Mouse (Mus musculus) midbrain, embryonic 15.5 days (tissue): ENCODE measurements around the gene Pcx. TPM values are rescaled to one million over a fixed set of nuclear protein-coding genes. Genes with fewer than 3 reads are reported as not detected.
A peak's percentile ranks its signal among the peaks of the same experiment; 100 is the strongest.

Experiments
- ATAC-seq: fragments of 200-750 bp; cut with Nextera tagmentation; replicated peaks from 2 replicates; pipeline ENCODE4 v1.8.0; 2017; ENCODE audit warnings: moderate TSS enrichment
- H3K27ac ChIP-seq: fragments of 300-500 bp; sonication (generic); 2 replicates; pipeline ENCODE4 v1.5.1; 2015; ENCODE audit warnings: mild to moderate bottlenecking, inconsistent platforms
- H3K27me3 ChIP-seq: fragments of 300-500 bp; sonication (generic); replicated peaks from 2 replicates; pipeline ENCODE4 v1.6.1; 2015; ENCODE audit warnings: inconsistent platforms
- H3K36me3 ChIP-seq: fragments of 300-500 bp; sonication (generic); replicated peaks from 2 replicates; pipeline ENCODE4 v1.6.1; 2015; ENCODE audit warnings: inconsistent platforms
- H3K4me1 ChIP-seq: fragments of 300-500 bp; sonication (generic); 2 replicates; pipeline ENCODE4 v1.6.1; 2015; ENCODE audit warnings: inconsistent platforms
- H3K4me2 ChIP-seq: fragments of 300-500 bp; sonication (generic); 2 replicates; pipeline ENCODE4 v1.6.1; 2015; ENCODE audit warnings: inconsistent platforms, mild to moderate bottlenecking, moderate library complexity
- H3K4me3 ChIP-seq: fragments of 300-500 bp; sonication (generic); 2 replicates; pipeline ENCODE4 v1.5.1; 2015; ENCODE audit warnings: mild to moderate bottlenecking, inconsistent platforms
- H3K9ac ChIP-seq: fragments of 300-500 bp; sonication (generic); 2 replicates; pipeline ENCODE4 v1.6.1; 2015; ENCODE audit warnings: mild to moderate bottlenecking, inconsistent platforms
- H3K9me3 ChIP-seq: fragments of 300-500 bp; sonication (generic); 2 replicates; pipeline ENCODE4 v1.6.1; 2016; ENCODE audit warnings: inconsistent platforms
- WGBS: fragments of 180-500 bp; shearing (Covaris S2); methylation state at CpG from one replicate; pipeline ENCODE4 v1.1.7; 2015; ENCODE audit warnings: mixed read lengths; 5-methylcytosine and 5-hydroxymethylcytosine counted together
- polyA plus RNA-seq: library from polyadenylated mRNA; unstranded; fragments of >200 nt; fragmentation: Nextera tagmentation; extraction: Ambion mirVana; gene quantifications from 2 replicates; pipeline ENCODE4 v1.2.1, GENCODE M21; 2015

Pcx gene
- polyA plus RNA-seq, 1 experiment from 2014 or later: 26.6 TPM

DNA sequence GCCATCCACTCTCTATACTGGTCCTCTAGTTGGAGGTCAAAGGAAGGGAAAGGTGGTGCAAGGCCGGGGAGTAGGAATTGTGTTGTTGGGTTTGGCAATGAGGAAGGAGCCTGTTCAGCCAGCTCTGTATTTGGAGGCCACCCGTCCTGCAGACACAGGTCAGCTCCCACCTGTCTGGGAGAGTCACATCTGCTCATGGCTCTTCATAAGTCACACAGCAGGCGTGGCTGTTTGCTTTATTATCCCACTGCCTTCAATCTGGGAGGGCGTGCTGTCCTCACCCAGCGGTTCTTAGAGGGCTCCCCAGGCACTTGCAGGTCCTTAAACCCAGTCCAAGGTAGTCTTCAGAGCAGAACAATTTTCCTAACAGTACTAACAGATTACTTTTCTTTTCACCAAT, 49.9 kb downstream of the Pcx start:
- no peaks in the 10 kb centered on the region for H3K9me3 ChIP-seq
- H3K9ac ChIP-seq: no peak overlapping the region
- H3K4me1 ChIP-seq: peaks cover 6% of the 10 kb centered on the region; the same call in 1 of the 2 replicates
- 81% methylated on average over 5 of the region's 5 CpGs for WGBS
- peak overlapping the region; percentile 13; the same call in 1 of the 2 replicates for H3K27ac ChIP-seq
- no peaks in the 10 kb centered on the region for H3K27me3 ChIP-seq
- H3K4me3 ChIP-seq: no peak overlapping the region
- H3K4me2 ChIP-seq: no peak overlapping the region
- H3K36me3 ChIP-seq: no peaks in the 10 kb centered on the region
- no peak for ATAC-seq

DNA sequence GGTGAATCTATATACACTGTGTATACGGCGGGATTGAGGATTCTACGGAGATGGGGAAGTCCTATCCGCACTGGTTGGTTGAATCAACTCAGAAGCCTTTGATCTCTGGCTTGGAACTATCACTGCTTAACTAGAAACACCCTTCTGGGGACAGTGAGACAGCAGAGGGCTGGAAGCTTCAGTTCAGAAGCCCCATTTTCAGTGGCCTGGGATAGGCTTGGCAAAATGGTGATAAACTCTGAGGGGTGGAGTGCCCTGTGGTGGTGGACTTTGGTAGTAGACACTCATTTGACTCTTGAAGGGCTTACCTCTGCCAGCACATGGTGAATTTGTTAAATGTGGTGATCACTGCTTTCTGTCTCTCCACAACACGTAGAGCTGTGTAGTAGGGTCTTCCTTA, 55.4 kb downstream of the Pcx start:
- WGBS: 86% methylated on average over 5 of the region's 5 CpGs
- H3K4me3 ChIP-seq: no peak overlapping the region
- H3K27ac ChIP-seq: no peak overlapping the region
- no peak for ATAC-seq
- H3K27me3 ChIP-seq: no peaks in the 10 kb centered on the region
- H3K9ac ChIP-seq: no peak overlapping the region
- no peaks in the 10 kb centered on the region for H3K9me3 ChIP-seq
- H3K36me3 ChIP-seq: no peaks in the 10 kb centered on the region
- H3K4me2 ChIP-seq: no peak overlapping the region
- no peaks in the 10 kb centered on the region for H3K4me1 ChIP-seq

DNA sequence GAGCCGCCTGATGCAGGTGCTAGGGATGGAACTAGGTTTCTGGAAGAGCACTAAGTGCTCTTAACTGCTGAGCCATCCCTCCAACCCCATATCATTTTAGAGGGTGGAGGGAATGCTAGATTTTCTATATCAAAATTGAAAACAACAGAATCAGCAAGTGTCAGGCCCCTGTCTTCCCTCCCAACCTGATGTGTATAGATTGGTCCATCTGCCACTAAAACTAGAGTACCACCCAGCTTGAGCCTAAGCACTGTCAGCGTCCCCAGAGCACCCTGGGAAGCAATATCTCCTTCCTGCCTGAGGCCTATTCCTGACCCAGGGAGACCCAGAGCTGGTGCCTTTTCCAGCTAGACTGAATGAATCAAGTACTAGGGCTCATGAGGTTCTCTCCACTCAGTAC, 56.6 kb downstream of the Pcx start:
- H3K4me2 ChIP-seq: no peak overlapping the region
- H3K4me3 ChIP-seq: no peak overlapping the region
- no peak for ATAC-seq
- H3K4me1 ChIP-seq: no peaks in the 10 kb centered on the region
- no peak overlapping the region for H3K27ac ChIP-seq
- no peaks in the 10 kb centered on the region for H3K36me3 ChIP-seq
- H3K9me3 ChIP-seq: no peaks in the 10 kb centered on the region
- H3K9ac ChIP-seq: no peak overlapping the region
- WGBS: 87% methylated on average over 2 of the region's 2 CpGs
- no peaks in the 10 kb centered on the region for H3K27me3 ChIP-seq

DNA sequence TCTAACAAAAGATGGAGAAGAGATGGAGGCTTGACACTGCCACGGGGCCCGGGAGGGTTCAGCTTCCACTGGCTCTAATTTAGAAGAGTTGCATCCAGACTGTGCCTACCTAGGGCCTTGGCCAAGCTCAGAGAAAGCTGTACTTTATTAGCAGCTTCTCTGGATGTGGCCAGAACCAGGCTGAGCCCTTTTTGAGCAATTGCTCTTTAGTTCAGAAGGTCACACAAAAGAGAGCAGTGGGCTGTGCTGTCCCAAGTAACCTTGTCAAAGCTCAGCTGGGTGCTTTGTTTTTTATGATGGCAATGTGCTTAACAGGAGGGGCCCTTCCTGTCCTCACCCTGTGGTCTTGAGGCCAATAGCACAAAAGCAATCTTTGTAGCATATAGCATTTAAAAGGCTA, 57.4 kb downstream of the Pcx start:
- Histone ChIP-seq H3K27me3 (no peaks in the 10 kb centered on the region), H3K4me1 (no peaks in the 10 kb centered on the region), H3K4me3 (no peak overlapping the region), H3K9me3 (no peaks in the 10 kb centered on the region), H3K9ac (no peak overlapping the region), H3K4me2 (no peak overlapping the region), H3K27ac (no peak overlapping the region), H3K36me3 (no peaks in the 10 kb centered on the region)
- no peak for ATAC-seq
- whole genome bisulfite sequencing: 78% methylated on average over 2 of the region's 2 CpGs

DNA sequence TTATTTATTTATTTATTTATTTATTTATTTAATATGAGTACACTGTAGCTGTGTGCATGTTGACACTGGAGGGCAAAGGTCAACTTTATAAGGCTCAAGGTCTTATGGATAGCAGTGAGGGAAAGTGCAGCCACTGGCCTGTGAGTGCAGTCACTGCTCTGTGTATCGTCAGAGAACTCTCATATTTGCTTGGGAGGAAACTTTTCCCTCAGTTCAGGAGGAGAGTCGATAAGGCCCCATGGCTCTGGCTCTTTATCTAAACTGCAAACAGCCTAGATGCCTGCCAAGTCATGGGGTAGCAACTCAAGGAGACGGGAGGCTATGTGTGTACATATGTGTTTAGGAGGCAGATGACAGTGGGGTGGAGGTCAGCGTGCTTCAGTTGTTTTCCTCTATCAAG, 58.6 kb downstream of the Pcx start:
- no peak for ATAC-seq
- WGBS: 66% methylated on average over 4 of the region's 4 CpGs
- no peak overlapping the region for H3K9ac ChIP-seq

DNA sequence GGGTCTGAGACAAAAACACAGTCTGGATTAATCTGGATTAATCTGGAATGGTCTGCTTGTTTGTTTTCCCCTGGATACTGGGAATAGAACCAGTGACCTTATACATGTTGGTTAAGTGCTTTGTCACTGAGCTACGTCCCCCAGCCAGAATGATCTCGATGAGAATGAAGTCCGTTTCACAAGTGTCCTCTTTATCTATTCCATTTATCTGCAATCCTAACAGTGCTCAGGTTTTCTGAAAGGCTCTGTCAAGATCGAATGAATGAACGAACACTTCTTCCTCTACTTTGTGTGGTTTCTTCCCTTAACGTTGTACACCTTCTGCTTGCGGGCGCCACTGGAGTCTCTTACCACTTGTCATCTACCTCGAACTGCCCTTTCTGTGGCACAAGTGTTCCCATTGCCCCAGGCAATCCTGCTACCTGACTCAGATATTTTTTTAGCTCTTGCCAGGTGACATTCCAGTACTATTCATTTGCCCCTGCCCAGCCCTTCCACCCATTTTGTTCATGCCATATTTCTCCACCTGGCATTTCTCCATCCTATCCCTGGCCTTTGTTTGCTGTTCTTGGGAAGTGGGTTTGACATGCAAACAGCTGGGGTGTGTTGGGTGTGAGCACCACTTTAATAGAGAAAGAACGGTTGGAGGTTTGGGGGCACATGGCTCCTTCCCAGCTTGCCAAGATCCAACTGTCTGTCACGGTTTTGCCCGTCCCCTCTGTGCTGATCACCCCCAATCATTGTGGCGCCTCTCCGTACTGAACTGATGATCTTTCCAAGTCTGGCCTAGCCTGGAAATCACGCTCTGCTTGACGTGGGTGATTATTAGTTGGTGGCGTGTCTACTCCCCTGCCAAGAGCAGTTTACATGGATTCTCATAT, 59.3 kb downstream of the Pcx start:
- no peaks in the 10 kb centered on the region for H3K36me3 ChIP-seq
- whole genome bisulfite sequencing: 80% methylated on average over 17 of the region's 17 CpGs
- H3K9me3 ChIP-seq: no peaks in the 10 kb centered on the region
- H3K4me2 ChIP-seq: no peak overlapping the region
- H3K27me3 ChIP-seq: no peaks in the 10 kb centered on the region
- no peak for ATAC-seq
- no peaks in the 10 kb centered on the region for H3K4me1 ChIP-seq
- H3K9ac ChIP-seq: no peak overlapping the region
- H3K27ac ChIP-seq: no peak overlapping the region
- H3K4me3 ChIP-seq: no peak overlapping the region

More for the DNA sequence above, 58.6 kb downstream of the Pcx start:
- Histone ChIP-seq H3K27me3 (no peaks in the 10 kb centered on the region), H3K4me3 (no peak overlapping the region), H3K4me1 (no peaks in the 10 kb centered on the region), H3K27ac (no peak overlapping the region), H3K36me3 (no peaks in the 10 kb centered on the region), H3K9me3 (no peaks in the 10 kb centered on the region), H3K4me2 (no peak overlapping the region)

DNA sequence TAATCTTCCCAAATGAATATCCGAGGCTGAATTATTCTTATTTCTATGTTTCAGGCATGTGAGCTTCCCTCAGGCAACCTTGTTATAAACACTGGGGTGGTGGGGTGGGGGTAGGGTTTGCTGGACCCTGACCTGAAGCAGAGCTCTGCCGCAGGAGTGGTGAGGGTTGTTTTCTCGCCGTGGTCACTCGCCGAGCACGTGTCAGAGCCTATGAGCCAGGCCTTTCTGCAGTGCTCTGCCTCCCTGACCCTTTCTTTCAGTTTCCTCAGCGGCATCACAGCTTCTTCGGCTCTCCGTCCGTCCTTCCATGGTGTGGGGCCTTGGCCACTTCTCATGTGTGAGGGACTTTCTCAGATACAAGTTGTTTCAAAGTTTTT, 60.0 kb downstream of the Pcx start:
- Histone ChIP-seq H3K4me2 (no peak overlapping the region), H3K4me3 (no peak overlapping the region), H3K9me3 (no peaks in the 10 kb centered on the region), H3K4me1 (no peaks in the 10 kb centered on the region), H3K36me3 (no peaks in the 10 kb centered on the region), H3K27me3 (no peaks in the 10 kb centered on the region), H3K9ac (no peak overlapping the region), H3K27ac (no peak overlapping the region)
- ATAC-seq: no peak
- 82% methylated on average over 11 of the region's 11 CpGs for WGBS

DNA sequence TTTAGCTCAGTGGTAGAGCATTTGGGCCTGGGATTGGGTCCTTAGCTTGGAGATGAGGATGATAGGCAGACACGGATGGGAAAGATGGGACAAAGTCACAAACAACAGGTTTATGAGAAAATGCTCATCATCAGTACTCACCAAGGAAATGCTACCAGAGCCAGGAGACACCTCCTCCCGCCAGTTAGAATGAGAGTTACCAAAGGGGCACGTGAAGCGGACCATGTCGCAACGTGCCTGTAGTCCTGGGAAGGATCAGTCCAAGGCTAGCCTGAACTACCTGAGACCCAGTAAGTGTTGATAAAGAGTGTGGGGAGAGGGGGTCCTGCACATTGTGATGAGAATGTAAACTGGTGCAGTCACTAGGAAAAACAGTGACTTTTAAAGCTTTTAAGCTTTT, 60.5 kb downstream of the Pcx start:
- no peaks in the 10 kb centered on the region for H3K9me3 ChIP-seq
- no peaks in the 10 kb centered on the region for H3K27me3 ChIP-seq
- H3K36me3 ChIP-seq: no peaks in the 10 kb centered on the region
- no peak overlapping the region for H3K4me2 ChIP-seq
- ATAC-seq: no peak
- H3K9ac ChIP-seq: no peak overlapping the region
- no peaks in the 10 kb centered on the region for H3K4me1 ChIP-seq
- WGBS: 87% methylated on average over 6 of the region's 6 CpGs
- H3K4me3 ChIP-seq: no peak overlapping the region
- no peak overlapping the region for H3K27ac ChIP-seq

DNA sequence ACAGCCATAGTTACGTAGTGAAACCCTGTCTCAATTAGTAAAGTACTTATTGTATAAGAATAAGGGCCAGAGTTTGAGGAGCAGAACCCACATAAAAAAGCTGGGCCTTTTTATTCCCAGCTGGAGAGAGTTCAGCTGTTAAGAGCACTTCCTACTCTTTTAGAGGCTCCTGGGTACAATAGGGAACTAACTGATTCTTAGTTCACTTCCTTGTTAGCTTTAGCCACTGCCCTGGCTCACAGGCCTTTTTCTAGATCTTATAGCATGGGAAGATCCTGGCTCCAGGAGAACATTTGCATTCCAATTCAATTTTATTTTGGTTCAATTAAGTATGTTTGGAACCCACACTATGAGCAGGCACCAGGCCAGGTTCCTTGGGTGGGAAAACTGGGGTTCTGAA, 61.4 kb downstream of the Pcx start:
- H3K9me3 ChIP-seq: no peaks in the 10 kb centered on the region
- H3K36me3 ChIP-seq: no peaks in the 10 kb centered on the region
- no peak overlapping the region for H3K9ac ChIP-seq
- H3K4me1 ChIP-seq: no peaks in the 10 kb centered on the region
- 67% methylated on average over 1 of the region's 1 CpGs for WGBS
- H3K27ac ChIP-seq: no peak overlapping the region
- H3K27me3 ChIP-seq: no peaks in the 10 kb centered on the region
- H3K4me2 ChIP-seq: no peak overlapping the region
- H3K4me3 ChIP-seq: no peak overlapping the region
- ATAC-seq: no peak

DNA sequence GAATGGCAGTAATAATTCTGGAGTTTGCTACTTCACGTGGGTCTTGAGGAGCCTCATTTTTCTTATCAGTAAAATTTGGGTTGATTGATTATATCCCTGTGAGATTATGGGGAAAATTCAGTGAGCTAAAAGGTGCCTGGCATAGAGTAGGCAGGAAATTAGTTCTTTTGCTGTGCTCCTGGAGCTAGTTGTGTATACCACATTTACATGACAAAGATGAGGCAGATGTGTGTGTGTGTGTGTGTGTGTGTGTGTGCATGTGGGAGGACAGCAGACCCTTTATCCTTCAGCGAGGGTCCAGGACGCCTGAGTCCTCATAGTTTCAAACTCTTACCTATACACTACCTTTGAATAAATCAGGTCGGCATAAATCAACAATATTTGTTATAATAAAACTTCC, 61.8 kb downstream of the Pcx start:
- H3K4me2 ChIP-seq: no peak overlapping the region
- no peaks in the 10 kb centered on the region for H3K4me1 ChIP-seq
- H3K9me3 ChIP-seq: no peaks in the 10 kb centered on the region
- 49% methylated on average over 4 of the region's 4 CpGs for WGBS
- no peak for ATAC-seq
- no peak overlapping the region for H3K4me3 ChIP-seq
- no peaks in the 10 kb centered on the region for H3K27me3 ChIP-seq
- H3K9ac ChIP-seq: no peak overlapping the region
- no peaks in the 10 kb centered on the region for H3K36me3 ChIP-seq
- H3K27ac ChIP-seq: no peak overlapping the region

DNA sequence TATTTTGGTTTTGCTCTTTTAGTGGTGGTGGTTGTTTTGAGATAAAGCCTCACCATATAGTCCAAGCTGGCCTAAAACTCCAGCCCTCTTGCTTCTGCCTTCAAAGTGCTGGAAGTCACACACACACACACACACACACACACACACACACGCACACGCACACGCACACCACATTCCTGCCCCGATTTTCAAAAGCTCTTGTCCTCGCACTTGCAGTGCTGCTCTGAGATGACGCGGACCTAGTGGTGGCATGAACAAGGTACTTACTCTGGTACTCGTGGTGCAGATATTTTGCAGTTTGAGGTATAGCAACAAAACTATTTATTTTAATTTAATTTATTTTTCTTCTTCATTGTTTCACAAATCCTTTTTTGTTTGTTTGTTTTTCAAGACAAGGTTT, 62.2 kb downstream of the Pcx start:
- Histone ChIP-seq H3K27ac (no peak overlapping the region), H3K9ac (no peak overlapping the region), H3K9me3 (no peaks in the 10 kb centered on the region), H3K4me1 (no peaks in the 10 kb centered on the region), H3K4me3 (no peak overlapping the region), H3K4me2 (no peak overlapping the region), H3K27me3 (no peaks in the 10 kb centered on the region), H3K36me3 (no peaks in the 10 kb centered on the region)
- ATAC-seq: no peak
- 77% methylated on average over 8 of the region's 8 CpGs for WGBS

DNA sequence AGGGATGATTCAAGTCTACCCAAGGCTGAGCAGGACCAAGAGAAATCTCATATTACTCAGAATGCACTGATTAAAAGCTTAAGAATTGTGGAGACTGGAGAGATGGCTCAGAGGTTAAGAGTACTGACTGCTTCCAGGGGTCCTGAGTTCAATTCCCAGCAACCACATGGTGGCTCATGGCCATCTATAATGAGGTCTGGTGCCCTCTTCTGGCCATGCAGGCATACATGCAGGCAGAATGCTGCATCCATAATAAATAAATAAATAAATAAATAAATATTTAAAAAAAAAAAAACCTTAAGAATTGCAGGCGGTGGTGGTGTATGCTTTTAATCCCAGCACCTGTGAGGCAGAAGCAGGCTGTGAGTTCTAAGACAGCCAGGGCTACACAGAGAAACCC, 63.0 kb downstream of the Pcx start:
- Histone ChIP-seq H3K9me3 (no peaks in the 10 kb centered on the region), H3K27me3 (no peaks in the 10 kb centered on the region), H3K4me1 (no peaks in the 10 kb centered on the region), H3K4me3 (no peak overlapping the region), H3K27ac (no peak overlapping the region), H3K36me3 (no peaks in the 10 kb centered on the region), H3K4me2 (no peak overlapping the region), H3K9ac (no peak overlapping the region)
- WGBS: 84% methylated on average over 1 of the region's 1 CpGs
- ATAC-seq: no peak

DNA sequence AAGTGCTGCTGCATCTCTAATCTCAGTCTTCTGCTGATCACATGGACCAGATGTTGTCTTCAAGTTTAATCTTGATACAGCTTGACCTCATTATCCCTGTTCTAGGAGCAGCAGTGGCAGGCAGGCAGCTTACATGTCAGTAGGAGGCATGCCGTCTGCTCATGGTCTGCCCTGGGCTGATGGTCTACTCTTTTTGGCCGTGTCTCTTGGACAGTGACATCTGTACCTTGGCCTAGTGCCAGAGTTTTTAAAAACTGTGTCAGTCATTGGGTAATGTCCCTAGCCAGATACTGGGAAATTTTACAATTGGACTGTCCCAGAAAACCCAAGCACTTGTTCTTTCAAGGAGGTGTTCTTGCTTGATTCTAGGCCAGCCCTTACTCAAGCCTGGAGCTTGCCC, 68.5 kb downstream of the Pcx start:
- 88% methylated on average over 2 of the region's 2 CpGs for WGBS
- Histone ChIP-seq H3K27me3 (no peaks in the 10 kb centered on the region), H3K4me3 (no peak overlapping the region), H3K36me3 (no peaks in the 10 kb centered on the region), H3K9ac (no peak overlapping the region), H3K4me2 (no peak overlapping the region), H3K4me1 (no peaks in the 10 kb centered on the region), H3K27ac (no peak overlapping the region), H3K9me3 (no peaks in the 10 kb centered on the region)
- no peak for ATAC-seq
